Mouse (Mus musculus): ENCODE measurements around the gene Ntrk1. TPM values are rescaled to one million over a fixed set of nuclear protein-coding genes. Genes with fewer than 3 reads are reported as not detected.

Gene Ntrk1
- total RNA-seq, 2 experiments from 2014 or later: not detected

DNA sequence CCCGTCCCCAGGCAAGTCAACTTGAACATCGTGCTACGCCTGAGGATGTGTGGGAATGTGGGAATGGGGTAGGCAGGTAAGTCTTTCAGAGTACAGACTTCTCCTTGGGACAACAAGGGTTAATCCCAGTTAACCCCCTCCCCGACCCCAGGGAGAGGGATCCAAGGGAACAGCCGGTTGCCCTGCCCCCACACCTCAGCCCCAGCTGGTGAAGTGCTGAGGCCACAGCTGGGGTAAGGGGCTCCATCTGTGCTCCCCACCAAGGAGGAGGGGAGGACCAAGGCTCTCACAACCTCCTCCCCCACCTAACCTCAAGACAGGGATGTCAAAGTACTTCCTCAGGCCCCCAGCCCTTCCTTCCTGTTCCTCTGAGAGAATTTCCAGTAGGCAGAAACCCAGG, 5.2 kb downstream of the Ntrk1 start:
- no peak for ATAC-seq (replicated peaks; ENCODE audit: low FRiP score, poor library complexity, severe bottlenecking)

DNA sequence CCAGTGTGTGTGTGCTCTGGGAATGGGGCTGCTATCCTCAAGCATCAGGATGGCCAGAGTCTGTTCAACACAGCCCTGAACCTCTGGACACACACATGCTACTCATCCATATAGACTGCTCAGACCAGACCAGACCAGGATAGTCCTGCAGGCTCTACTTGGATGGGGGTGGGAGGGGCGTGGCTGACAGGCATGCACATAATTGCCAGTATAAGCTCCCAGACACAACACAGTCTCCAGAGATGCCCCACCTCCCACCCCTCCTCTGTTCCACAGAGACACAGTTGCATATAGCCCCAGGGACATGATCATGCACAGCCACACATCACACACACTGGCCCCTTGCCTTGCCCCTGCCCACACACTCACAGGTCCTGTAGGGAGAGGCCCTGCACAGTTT, 5.7 kb downstream of the Ntrk1 start:
- ATAC-seq (replicated peaks; ENCODE audit: low FRiP score, poor library complexity, severe bottlenecking): no peak

GRCm38 (mm10) chr3:87785626-87786214, 9.2 kb downstream of the Ntrk1 start:
- no peak for ATAC-seq (replicated peaks; ENCODE audit: low FRiP score, poor library complexity, severe bottlenecking)

- no peak for ATAC-seq (replicated peaks; ENCODE audit: low FRiP score, poor library complexity, severe bottlenecking)
These were observed 9.8 kb downstream of the Ntrk1 start for GRCm38 (mm10) chr3:87785156-87785555.

DNA sequence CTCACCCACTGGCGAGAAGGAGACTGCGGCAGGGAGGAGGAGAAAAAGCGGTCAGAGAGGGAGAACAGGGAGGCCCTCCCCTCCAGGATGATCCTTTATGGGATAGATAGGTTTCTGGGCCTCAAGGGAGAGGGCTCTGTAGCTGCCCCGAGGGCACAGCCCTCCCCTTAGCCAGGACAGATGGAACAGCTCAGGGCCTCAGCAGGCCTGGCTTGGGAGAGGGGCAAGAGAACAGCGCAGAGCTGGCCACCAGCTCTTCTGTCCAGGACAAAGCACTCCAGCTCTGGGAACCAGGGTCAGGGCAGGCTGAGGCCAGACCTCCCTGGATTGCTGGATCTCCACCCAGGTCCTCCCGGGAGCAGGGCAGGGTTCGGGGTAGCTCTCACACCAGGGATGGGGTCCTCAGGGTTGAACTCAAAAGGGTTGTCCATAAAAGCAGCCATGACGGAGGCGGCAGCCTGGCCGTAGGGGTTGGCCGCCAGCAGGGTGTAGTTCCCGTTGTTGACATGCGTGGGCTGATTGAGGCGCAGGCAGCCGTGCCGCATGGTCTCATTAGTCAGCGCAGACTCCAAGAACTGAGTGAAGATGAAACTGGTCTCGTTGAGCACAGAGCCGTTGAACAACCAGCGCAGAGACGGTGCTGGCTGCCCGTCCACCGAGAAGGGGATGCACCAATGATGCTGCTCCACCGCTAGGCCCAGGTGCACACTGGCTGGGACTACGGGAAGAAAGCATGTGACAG, 11.5 kb downstream of the Ntrk1 start:
- no peak for ATAC-seq (replicated peaks; ENCODE audit: low FRiP score, poor library complexity, severe bottlenecking)

DNA sequence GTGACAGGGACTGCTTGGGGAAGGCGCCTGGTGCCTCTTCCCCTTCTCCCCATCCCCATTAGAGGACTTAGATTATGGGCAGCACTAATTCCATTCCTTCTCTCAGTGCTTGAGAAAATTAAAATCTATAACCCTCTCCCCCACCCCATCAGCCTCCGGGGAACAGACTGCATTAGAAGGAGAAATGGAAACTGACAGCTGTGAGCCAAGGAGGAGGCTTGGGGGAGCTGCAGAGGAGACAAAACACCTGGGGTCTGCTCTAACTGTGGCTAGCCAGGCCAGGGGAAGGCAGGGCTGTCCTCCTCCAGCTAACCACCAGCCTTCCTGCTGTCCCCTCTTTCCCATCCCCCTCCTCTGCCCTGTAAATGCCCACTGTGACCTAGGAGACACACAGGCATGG, 15.9 kb downstream of the Ntrk1 start:
- ATAC-seq (replicated peaks; ENCODE audit: low FRiP score, poor library complexity, severe bottlenecking): no peak

- no peak for ATAC-seq (replicated peaks; ENCODE audit: low FRiP score, poor library complexity, severe bottlenecking)
These were observed 16.7 kb downstream of the Ntrk1 start for GRCm38 (mm10) chr3:87778283-87778682.

GRCm38 (mm10) chr3:87771088-87771487, 23.9 kb downstream of the Ntrk1 start:
- no peak for ATAC-seq (replicated peaks; ENCODE audit: low FRiP score, poor library complexity, severe bottlenecking)

GRCm38 (mm10) chr3:87770280-87770679, 24.7 kb downstream of the Ntrk1 start:
- ATAC-seq (replicated peaks; ENCODE audit: low FRiP score, poor library complexity, severe bottlenecking): peak; percentile 63

GRCm38 (mm10) chr3:87769506-87769905, 25.5 kb downstream of the Ntrk1 start:
- ATAC-seq (replicated peaks; ENCODE audit: low FRiP score, poor library complexity, severe bottlenecking): no peak

- no peak for ATAC-seq (replicated peaks; ENCODE audit: low FRiP score, poor library complexity, severe bottlenecking)
These were observed 26.1 kb downstream of the Ntrk1 start for GRCm38 (mm10) chr3:87768844-87769243.

GRCm38 (mm10) chr3:87768431-87768830, 26.5 kb downstream of the Ntrk1 start:
- ATAC-seq (replicated peaks; ENCODE audit: low FRiP score, poor library complexity, severe bottlenecking): no peak

GRCm38 (mm10) chr3:87767764-87768163, 27.2 kb downstream of the Ntrk1 start:
- no peak for ATAC-seq (replicated peaks; ENCODE audit: low FRiP score, poor library complexity, severe bottlenecking)

- ATAC-seq (replicated peaks; ENCODE audit: low FRiP score, poor library complexity, severe bottlenecking): no peak
These were observed 28.7 kb downstream of the Ntrk1 start for GRCm38 (mm10) chr3:87766284-87766667.

- no peak for ATAC-seq (replicated peaks; ENCODE audit: low FRiP score, poor library complexity, severe bottlenecking)
These were observed 29.2 kb downstream of the Ntrk1 start for GRCm38 (mm10) chr3:87765631-87766283.

GRCm38 (mm10) chr3:87765091-87765490, 29.9 kb downstream of the Ntrk1 start:
- ATAC-seq (replicated peaks; ENCODE audit: low FRiP score, poor library complexity, severe bottlenecking): no peak

DNA sequence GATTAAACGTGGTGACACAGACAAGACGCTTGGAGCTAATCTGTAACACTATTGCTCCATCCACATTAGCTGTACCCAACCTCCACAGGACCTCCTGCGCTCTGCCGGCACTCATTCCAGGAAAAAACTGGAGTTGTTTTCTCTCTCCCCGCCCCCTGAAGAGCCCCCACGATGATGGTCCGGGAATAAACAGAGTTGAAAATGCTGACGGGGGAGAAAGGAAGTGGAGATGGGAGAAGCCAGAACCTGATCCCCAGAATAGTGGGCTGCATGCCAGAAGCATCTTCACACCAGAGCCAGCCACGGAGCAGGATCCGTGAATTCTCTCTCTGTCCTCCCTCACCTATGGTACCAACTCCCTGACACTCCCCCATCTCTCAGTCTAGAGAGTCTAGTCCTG, 30.5 kb downstream of the Ntrk1 start:
- ATAC-seq (replicated peaks; ENCODE audit: low FRiP score, poor library complexity, severe bottlenecking): no peak

- ATAC-seq (replicated peaks; ENCODE audit: low FRiP score, poor library complexity, severe bottlenecking): no peak
These were observed 31.2 kb downstream of the Ntrk1 start for GRCm38 (mm10) chr3:87763683-87764289.

GRCm38 (mm10) chr3:87763202-87763601, 31.8 kb downstream of the Ntrk1 start:
- ATAC-seq (replicated peaks; ENCODE audit: low FRiP score, poor library complexity, severe bottlenecking): no peak

DNA sequence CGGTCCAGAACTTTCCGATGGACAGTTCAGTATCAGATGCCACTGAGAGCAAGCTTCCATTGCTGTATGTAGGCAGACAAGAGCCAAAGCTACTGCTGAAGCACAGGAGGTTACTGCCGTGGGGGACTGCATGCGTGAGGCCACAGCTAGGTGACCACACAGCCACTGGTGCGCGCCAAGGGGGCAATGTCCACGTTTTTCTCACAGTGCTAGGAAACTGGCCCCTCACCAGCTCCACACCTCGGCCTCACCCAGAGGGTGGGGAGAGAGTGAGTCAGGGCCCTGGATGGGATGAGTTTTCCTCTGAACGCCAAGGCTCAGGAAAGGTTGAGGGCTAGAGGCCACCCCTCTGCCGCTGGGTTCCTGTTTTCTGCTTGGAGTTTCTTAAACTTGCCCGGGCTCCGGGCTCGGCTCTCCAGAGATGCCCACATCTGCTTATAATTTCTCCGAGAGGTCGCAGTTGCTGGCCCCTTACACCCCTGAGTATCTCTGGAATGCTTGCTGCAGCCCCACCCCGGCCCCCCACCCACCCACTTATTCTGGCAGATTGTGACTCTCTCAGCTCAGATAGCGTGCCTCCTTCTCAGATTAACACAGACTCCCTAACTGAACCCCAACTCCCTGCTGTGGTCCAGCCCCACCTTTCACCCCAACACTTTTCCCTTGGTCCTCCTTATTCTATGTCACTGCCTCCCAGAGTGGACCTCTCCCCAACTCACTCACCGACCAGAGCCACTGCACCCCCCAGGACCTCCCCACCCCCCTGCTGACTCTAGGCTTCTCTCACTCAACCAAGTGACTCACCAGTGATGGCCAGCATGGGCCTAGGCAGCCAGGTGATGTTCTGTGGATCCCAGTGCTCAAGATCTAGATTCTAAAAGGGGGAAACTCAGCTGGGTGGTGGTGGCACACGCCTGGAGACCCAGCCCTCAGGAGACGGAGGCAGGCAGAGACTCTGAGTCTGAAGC, 33.3 kb downstream of the Ntrk1 start:
- ATAC-seq (replicated peaks; ENCODE audit: low FRiP score, poor library complexity, severe bottlenecking): no peak
